ENCODE assay signal across 27 mouse cellular contexts in the genomic region with DNA sequence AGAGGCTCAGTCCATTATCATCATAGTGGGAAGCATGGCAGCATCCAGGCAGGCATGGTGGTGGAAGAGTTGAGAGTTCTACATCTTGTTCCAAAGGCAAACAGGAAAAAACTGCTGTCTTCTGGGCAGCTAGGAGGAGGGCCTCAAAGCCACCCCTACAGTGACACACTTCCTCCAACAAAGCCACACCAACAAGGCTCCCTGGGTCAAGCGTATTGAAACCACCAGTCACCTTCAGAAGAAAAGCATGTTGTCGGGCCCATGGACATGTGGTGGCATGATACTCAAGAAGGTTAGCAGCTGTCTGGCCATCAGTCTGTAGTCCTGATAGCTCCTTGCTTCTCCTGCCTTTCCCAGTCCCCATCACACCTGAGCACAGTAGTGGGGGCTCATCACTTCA. TPM values are rescaled to one million over a fixed set of nuclear protein-coding genes. Genes with fewer than 3 reads are reported as not detected.
"Had no signal": no experiment of that assay in that cellular context is flagged by ENCODE, and none has a peak within 500 bp of the region (broad histone marks: within the 10 kb centered on the region; RNA-seq: fewer than 3 reads in every experiment).

No protein-coding gene starts in this region.

- ATAC-seq: forebrain, postnatal 0 days; hindbrain, embryonic 16.5 days; inflammation-experienced regulatory T-cells, adult 6 months; intestine, embryonic 15.5 days; intestine, postnatal 0 days had no signal

- H3K4me3 ChIP-seq: heart, embryonic 10.5 days; heart, embryonic 12.5 days; hindbrain, embryonic 10.5 days; hindbrain, embryonic 12.5 days; intestine, embryonic 15.5 days; left cerebral cortex, adult 2 months; limb, embryonic 13.5 days; liver, embryonic 13.5 days had no signal

- H3K27ac ChIP-seq: heart, embryonic 10.5 days; hindbrain, embryonic 10.5 days; hindbrain, embryonic 12.5 days; hindbrain, embryonic 14.5 days; intestine, embryonic 15.5 days; limb, embryonic 13.5 days; liver, embryonic 13.5 days had no signal

- DNase-seq: forebrain, postnatal 0 days; gastrocnemius, postnatal 14 days; gastrocnemius, postnatal 36 days; heart, adult 18-20 months; heart, postnatal 10 days; heart, postnatal 4 days; kidney, adult 18-20 months; kidney, adult 8-10 months; kidney, postnatal 10 days; kidney, postnatal 25 days; kidney, postnatal 4 days; liver; liver, embryonic 13.5 days had no signal

RNA-seq across cellular contexts. Expression of a gene that starts 33.7 kb away (rescaled TPM):
- total RNA-seq: gastrocnemius, adult 18-20 months; gastrocnemius, postnatal 14 days; gastrocnemius, postnatal 36 days; layer of hippocampus, postnatal 10 days; layer of hippocampus, postnatal 25 days had no signal
